Mouse (Mus musculus): ENCODE measurements around the gene Krr1.

GRCm38 (mm10) chr10:111958046-111958421, 14.4 kb upstream of the Krr1 start:
- TF ChIP-seq CTCF (IDR thresholded peaks at IDR 0.05; ENCODE audit: control insufficient read depth, insufficient read depth, insufficient read length) (no peak), MYOD1 (IDR thresholded peaks at IDR 0.05; ENCODE audit: control insufficient read depth, insufficient read length, low read depth) (no peak), CEBPB (IDR thresholded peaks at IDR 0.05; ENCODE audit: low read depth) (no peak)

Data from C2C12 (cell line).